Mouse (Mus musculus) testis, adult 2 months (tissue): Measurements from ENCODE around the gene Afmid. TPM values are rescaled to one million over a fixed set of nuclear protein-coding genes. Genes with fewer than 3 reads are reported as not detected.

Experiments used
- H3K27ac ChIP-seq: fragments of 200-500 bp; 2 replicates; pipeline ENCODE4 v1.5.1; 2012; ENCODE audit warnings: low read depth, low read length; ENCODE audit not compliant: control insufficient read depth, insufficient read depth
- H3K27me3 ChIP-seq: fragments of 200-500 bp; 2 replicates; pipeline ENCODE4 v1.6.1; 2012; ENCODE audit warnings: mild to moderate bottlenecking, low read length, moderate library complexity; ENCODE audit not compliant: control insufficient read depth, insufficient read depth
- H3K36me3 ChIP-seq: fragments of 200-500 bp; 2 replicates; pipeline ENCODE4 v1.6.1; 2012; ENCODE audit warnings: mild to moderate bottlenecking, low read length; ENCODE audit not compliant: control insufficient read depth, insufficient read depth
- H3K4me1 ChIP-seq: fragments of 200-500 bp; 2 replicates; pipeline ENCODE4 v1.6.1; 2012; ENCODE audit warnings: low read length; ENCODE audit not compliant: control insufficient read depth, insufficient read depth
- H3K4me3 ChIP-seq: fragments of 200-500 bp; 2 replicates; pipeline ENCODE4 v1.5.1; 2012; ENCODE audit warnings: low read depth, mild to moderate bottlenecking, low read length, moderate library complexity, mixed read lengths; ENCODE audit not compliant: control insufficient read depth
- CTCF ChIP-seq: fragments of 200-500 bp; IDR thresholded peaks from 2 replicates; pipeline ENCODE4 v1.5.1; 2012; ENCODE audit warnings: low read depth, mild to moderate bottlenecking, inconsistent platforms, low read length, moderate library complexity; ENCODE audit not compliant: control insufficient read depth, insufficient read depth, insufficient replicate concordance
- POLR2A ChIP-seq: fragments of 200-500 bp; IDR thresholded peaks from 2 replicates; pipeline ENCODE4 v1.6.1; 2012; ENCODE audit warnings: low read depth, mild to moderate bottlenecking, inconsistent platforms, low read length, moderate library complexity; ENCODE audit not compliant: control insufficient read depth
- polyA plus RNA-seq: library from polyadenylated mRNA; depleted of rRNA; stranded (reverse); fragments of >200 nt; gene quantifications from 2 replicates; pipeline ENCODE4 v1.2.3, GENCODE M21; 2012

Gene Afmid
- polyA plus RNA-seq, 1 experiment = 5.7 TPM

DNA sequence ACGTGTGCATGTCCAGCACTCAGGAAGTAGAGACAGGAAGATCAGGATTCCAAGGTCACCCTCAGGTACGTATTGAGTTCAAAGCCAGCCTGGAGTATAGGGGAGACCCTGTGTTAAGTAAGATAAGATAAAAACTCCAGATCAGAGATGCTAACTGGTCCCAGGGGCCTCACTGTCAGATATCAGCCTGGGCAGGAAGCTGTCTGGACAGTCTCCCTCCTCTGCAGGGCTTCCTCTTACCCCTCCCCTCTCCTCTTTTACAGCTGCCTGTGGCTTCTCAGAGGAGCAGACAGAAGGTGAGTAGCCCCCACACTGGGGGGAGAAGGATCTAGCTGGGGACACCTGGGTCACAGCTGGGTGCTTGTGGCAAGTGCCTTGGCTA is 27.6 kb upstream of the Afmid start:
- Histone ChIP-seq H3K27me3 (no peaks in the 10 kb centered on the region), H3K27ac (no peak overlapping the region), H3K4me3 (no peak overlapping the region)

DNA sequence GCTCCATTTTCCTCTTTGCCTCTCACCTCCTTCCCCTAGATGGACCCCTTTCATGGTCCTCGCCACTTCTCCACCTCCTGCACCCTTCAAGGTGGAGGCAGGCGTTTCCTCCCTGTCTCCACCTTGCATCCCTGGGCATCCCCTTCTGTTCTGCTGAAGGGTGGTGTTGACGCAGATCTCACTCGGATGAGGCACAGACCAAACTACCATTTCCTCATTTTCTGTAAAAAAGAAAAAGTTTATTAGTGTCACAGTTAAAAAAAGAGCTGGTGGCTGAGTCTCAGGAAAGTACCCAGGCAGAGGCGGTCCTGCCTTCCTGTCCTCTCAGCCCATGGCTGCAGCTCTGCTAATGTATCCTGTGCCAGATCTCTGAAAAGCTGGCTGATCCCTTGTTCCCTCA is 26.6 kb upstream of the Afmid start:
- TF ChIP-seq POLR2A (no peak), CTCF (no peak)
- Histone ChIP-seq H3K27ac (no peak overlapping the region), H3K4me3 (no peak overlapping the region), H3K4me1 (no peaks in the 10 kb centered on the region), H3K36me3 (no peaks in the 10 kb centered on the region), H3K27me3 (no peaks in the 10 kb centered on the region)

More for the DNA sequence above, 27.6 kb upstream of the Afmid start:
- no peak for TF ChIP-seq CTCF
- no peaks in the 10 kb centered on the region for H3K36me3 ChIP-seq
- no peaks in the 10 kb centered on the region for H3K4me1 ChIP-seq

- Histone ChIP-seq H3K4me1 (no peaks in the 10 kb centered on the region), H3K27me3 (no peaks in the 10 kb centered on the region), H3K36me3 (no peaks in the 10 kb centered on the region), H3K27ac (no peak overlapping the region), H3K4me3 (no peak overlapping the region)
- no peak for TF ChIP-seq CTCF
- TF ChIP-seq POLR2A = no peak
Measured at GRCm38 (mm10) chr11:117800038-117800437, 25.7 kb upstream of the Afmid start.

DNA sequence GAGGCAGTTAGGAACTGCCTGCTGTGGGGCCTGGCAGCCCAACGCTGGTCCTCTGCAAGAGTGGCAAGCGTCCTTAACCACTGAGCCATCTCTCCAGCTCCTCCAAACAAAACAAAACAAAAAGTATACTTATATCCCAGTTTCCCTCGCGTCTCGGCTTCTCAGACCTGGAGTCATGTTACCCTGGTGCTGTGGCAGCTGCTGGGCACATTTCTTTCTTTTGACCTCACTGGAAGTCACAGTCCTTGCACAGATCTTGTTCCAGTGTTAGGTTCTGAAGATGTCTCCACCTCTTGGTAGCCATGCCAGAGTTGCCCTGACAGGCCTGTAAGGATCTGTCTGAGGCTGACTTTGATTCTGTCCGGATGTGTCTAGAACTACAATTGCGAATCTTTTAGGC is 24.1 kb upstream of the Afmid start:
- Histone ChIP-seq H3K27ac (no peak overlapping the region), H3K27me3 (no peaks in the 10 kb centered on the region), H3K4me3 (no peak overlapping the region), H3K36me3 (no peaks in the 10 kb centered on the region), H3K4me1 (no peaks in the 10 kb centered on the region)
- TF ChIP-seq CTCF (no peak), POLR2A (no peak)

DNA sequence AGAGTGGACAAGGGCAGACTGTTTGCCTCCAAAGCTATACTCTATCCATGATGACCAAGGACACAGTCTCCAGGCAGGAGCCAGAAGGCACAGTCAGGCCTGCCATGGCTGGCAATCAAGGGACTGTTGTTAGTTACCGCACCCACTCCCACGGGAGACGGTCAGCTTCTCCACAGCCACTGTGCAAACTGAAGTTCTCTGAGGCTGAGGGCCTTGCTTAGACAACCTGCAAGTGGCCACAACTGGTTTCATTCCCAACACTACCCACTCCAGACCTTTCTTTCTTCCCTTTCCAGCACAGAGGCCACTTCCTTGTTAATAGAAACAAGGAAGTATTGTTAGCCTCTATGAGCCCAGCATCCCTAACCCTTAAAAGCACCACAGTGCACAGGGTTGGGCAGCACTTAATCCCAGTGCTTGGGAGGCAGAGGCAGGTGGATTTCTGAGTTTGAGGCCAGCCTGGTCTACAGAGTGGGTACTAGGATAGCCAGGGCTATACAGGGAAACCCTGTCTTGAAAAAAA is 22.5 kb upstream of the Afmid start:
- no peak for TF ChIP-seq CTCF
- no peak for TF ChIP-seq POLR2A
- Histone ChIP-seq H3K27me3 (no peaks in the 10 kb centered on the region), H3K36me3 (no peaks in the 10 kb centered on the region), H3K4me1 (no peaks in the 10 kb centered on the region), H3K27ac (no peak overlapping the region), H3K4me3 (no peak overlapping the region)

DNA sequence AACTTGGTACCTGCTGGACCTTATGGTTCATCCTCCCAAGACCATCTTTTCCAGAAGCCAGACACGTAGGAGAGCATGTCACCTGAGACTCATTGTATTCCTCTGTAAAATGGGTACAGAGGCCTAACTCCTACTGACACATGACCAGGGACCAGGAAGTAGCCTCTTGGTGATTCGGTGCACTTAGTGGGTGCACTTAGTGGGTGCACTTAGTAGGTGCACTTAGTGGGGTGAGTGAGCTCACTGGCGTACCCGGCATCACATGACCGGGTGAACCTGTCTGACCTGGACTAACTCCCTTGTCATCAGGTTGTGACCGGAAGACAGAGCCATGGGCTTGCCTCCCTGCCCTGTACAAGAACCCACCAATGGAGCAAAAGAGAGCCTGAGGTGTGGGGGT is 18.9 kb upstream of the Afmid start:
- Histone ChIP-seq H3K27ac (no peak overlapping the region), H3K4me1 (peaks cover 18% of the 10 kb centered on the region)
- TF ChIP-seq CTCF (no peak), POLR2A (no peak)

DNA sequence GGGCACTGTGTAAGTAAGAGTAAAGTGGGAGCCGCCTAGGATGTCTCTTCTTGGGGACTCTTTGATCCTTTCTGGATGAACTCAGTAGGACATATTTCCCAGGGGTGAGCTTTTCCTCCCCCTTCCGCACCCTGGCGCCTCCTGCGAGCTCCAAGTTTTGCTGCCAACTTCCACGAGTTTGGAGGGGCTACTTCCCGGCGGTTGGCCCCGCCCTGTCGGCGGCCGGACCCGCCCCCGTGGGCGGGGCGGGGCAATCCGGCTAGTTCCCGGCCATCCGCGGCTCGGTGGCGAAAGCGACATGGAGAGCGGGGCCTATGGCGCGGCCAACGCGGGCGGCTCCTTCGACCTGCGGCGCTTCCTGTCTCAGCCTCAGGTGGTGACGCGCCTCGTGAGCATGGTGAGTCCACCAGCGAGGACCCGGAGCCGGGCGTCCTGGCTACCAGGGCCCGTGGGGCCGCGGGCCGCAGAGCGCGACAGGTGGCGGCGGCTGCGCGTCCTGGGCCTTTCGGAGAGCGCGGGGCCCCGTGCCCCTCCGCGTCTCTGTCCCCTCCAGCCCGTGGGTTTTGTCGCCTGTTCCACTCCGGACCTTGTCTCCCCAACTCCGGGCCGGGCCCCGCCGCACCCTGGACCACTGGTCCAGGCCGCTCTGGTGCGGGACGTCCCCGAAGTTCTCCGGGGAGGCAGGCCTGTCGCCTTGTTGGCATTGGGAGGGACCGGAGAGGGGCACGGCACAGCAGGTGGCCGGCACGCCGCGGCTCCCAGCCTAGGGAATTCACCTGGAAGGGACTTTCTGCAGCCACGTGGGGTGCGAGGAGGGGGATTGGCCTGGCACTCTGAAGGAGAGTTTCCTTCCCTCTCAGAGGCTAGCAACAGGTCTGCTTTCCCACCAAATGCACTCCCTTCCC is 16.1 kb upstream of the Afmid start, which contains the start of the genes Gm20708 and Syngr2:
Gene Gm20708 (plus strand): TSS at position 262 of the 905 bp plus-strand sequence.
Gene Syngr2 (plus strand): TSS at position 262 of the 905 bp plus-strand sequence.
- Histone ChIP-seq H3K4me3 (peak within 1 kb of the TSS; percentile 86), H3K27ac (peak within 1 kb of the TSS; percentile 2; the same call in 1 of the 2 replicates), H3K4me1 (peaks cover 18% of the 10 kb centered on the region), H3K36me3 (no peaks in the 10 kb centered on the region), H3K27me3 (no peaks in the 10 kb centered on the region)
- TF ChIP-seq POLR2A (peak; percentile 55), CTCF (no peak)

More for the DNA sequence above, 18.9 kb upstream of the Afmid start:
- no peak overlapping the region for H3K4me3 ChIP-seq
- no peaks in the 10 kb centered on the region for H3K27me3 ChIP-seq
- no peaks in the 10 kb centered on the region for H3K36me3 ChIP-seq
